Mouse (Mus musculus): ENCODE measurements around the gene 4931429L15Rik. TPM values are rescaled to one million over a fixed set of nuclear protein-coding genes. Genes with fewer than 3 reads are reported as not detected.

The 4931429L15Rik gene
- total RNA-seq, 2 experiments from 2014 or later: not detected

GRCm38 (mm10) chr9:46268343-46268873 lies 51.4 kb downstream of the 4931429L15Rik start, which contains the start of gene Apoa5:
Gene Apoa5 (plus strand): TSS chr9:46268633.
- DNase-seq (ENCODE audit: low spot score in 2 of 2): no peak

- DNase-seq (ENCODE audit: low spot score in 2 of 2): no peak
Observed at GRCm38 (mm10) chr9:46261131-46261530, 58.7 kb downstream of the 4931429L15Rik start.

- DNase-seq (ENCODE audit: low spot score in 2 of 2): no peak
Observed at GRCm38 (mm10) chr9:46259111-46259510, 60.7 kb downstream of the 4931429L15Rik start.

- DNase-seq (ENCODE audit: low spot score in 2 of 2): no peak
Observed at GRCm38 (mm10) chr9:46257546-46257945, 62.2 kb downstream of the 4931429L15Rik start.

GRCm38 (mm10) chr9:46256658-46257385 lies 63.0 kb downstream of the 4931429L15Rik start:
- DNase-seq (ENCODE audit: low spot score in 2 of 2): no peak

GRCm38 (mm10) chr9:46256177-46256576 lies 63.6 kb downstream of the 4931429L15Rik start:
- no peak for DNase-seq (ENCODE audit: low spot score in 2 of 2)

Other genes starting within 250 kb of the 4931429L15Rik start
- gene Apoa1, start 91.4 kb downstream of the 4931429L15Rik start, total RNA-seq (2021): 1 to 10 TPM in 1 of 2 experiments, under 1 TPM in 1; 0.32 to 1.1 TPM
- gene Apoc3, start 84.3 kb downstream of the 4931429L15Rik start, total RNA-seq (2021): 1 to 10 TPM in 1 of 2 experiments, under 1 TPM in 1; 0.84 to 1.2 TPM
- not detected for gene Apoa4, start 79.3 kb downstream of the 4931429L15Rik start, total RNA-seq (2021)
- not detected for gene Apoa5, start 51.4 kb downstream of the 4931429L15Rik start, total RNA-seq (2021)
- gene Zpr1, start 46.9 kb downstream of the 4931429L15Rik start, total RNA-seq (2021): 10 to 100 TPM; 35.8 to 39.5 TPM
- 10 to 100 TPM; 11.3 to 11.9 TPM for gene Bud13, start 37.0 kb downstream of the 4931429L15Rik start, total RNA-seq (2021)

Measured in layer of hippocampus, adult 18-20 months (tissue).